Mouse (Mus musculus) liver, embryonic 14.5 days (tissue): ENCODE results near the gene Rngtt. TPM values are rescaled to one million over a fixed set of nuclear protein-coding genes. Genes with fewer than 3 reads are reported as not detected.

Experiments used
- ATAC-seq: fragments of 200-750 bp; cut with Nextera tagmentation; 2 replicates; pipeline ENCODE4 v1.8.0; 2017; ENCODE audit warnings: moderate number of reproducible peaks, mild to moderate bottlenecking, moderate library complexity; ENCODE audit not compliant: insufficient read depth
- DNase-seq, 3 experiments: peaks; one replicate each; pipeline ENCODE4 v3.0.0-alpha.2; 2012 to 2013; ENCODE audit warnings: low read depth in 3 of 3, low spot score in 3 of 3
- H3K27ac ChIP-seq: fragments of 300-500 bp; sonication (generic); 2 replicates; pipeline ENCODE4 v1.5.1; 2014; ENCODE audit warnings: moderate library complexity, mild to moderate bottlenecking, control low read depth, inconsistent platforms
- H3K27me3 ChIP-seq: fragments of 300-500 bp; sonication (generic); 2 replicates; pipeline ENCODE4 v1.6.1; 2014; ENCODE audit warnings: mild to moderate bottlenecking, low read length, moderate library complexity; ENCODE audit not compliant: control insufficient read depth, insufficient read depth
- H3K36me3 ChIP-seq: fragments of 300-500 bp; sonication (generic); replicated peaks from 2 replicates; pipeline ENCODE4 v1.6.1; 2014; ENCODE audit warnings: low read depth; ENCODE audit not compliant: control insufficient read depth, insufficient read depth
- H3K4me1 ChIP-seq, 2 experiments: fragments of 200-500 bp in 1 of 2; fragments of 300-500 bp in 1 of 2; sonication (generic) in 1 of 2; replicated peaks; 2 replicates each; pipeline ENCODE4 v1.6.1; 2012 to 2014; ENCODE audit warnings: antibody characterized with exemption in 1 of 2, inconsistent platforms in 1 of 2, low read length in 1 of 2; ENCODE audit not compliant: control insufficient read depth in 2 of 2, insufficient read depth in 2 of 2
- H3K4me2 ChIP-seq: fragments of 300-500 bp; sonication (generic); 2 replicates; pipeline ENCODE4 v1.6.1; 2014; ENCODE audit warnings: low read depth, mild to moderate bottlenecking, control low read depth, moderate library complexity
- H3K4me3 ChIP-seq, 2 experiments: fragments of 200-500 bp in 1 of 2; fragments of 300-500 bp in 1 of 2; sonication (generic) in 1 of 2; 2 replicates each; pipeline ENCODE4 v1.5.1; 2012 to 2014; ENCODE audit warnings: low read depth in 2 of 2, low read length in 2 of 2, mild to moderate bottlenecking in 2 of 2, control low read depth in 1 of 2, inconsistent platforms in 1 of 2, moderate library complexity in 1 of 2; ENCODE audit not compliant: insufficient read depth in 1 of 2
- H3K9ac ChIP-seq: fragments of 300-500 bp; sonication (generic); replicated peaks from 2 replicates; pipeline ENCODE4 v1.6.1; 2014; ENCODE audit warnings: mild to moderate bottlenecking, control low read depth, moderate library complexity
- H3K9me3 ChIP-seq: fragments of 300-500 bp; sonication (generic); 2 replicates; pipeline ENCODE4 v1.6.1; 2016; ENCODE audit warnings: low read length, mixed read lengths; ENCODE audit not compliant: control insufficient read depth
- CTCF ChIP-seq: IDR thresholded peaks from 2 replicates; pipeline ENCODE4 v1.5.1; 2016; ENCODE audit warnings: antibody characterized with exemption, low read depth, control low read depth
- EP300 ChIP-seq: IDR thresholded peaks from 2 replicates; pipeline ENCODE4 v1.6.1; 2016; ENCODE audit warnings: antibody characterized with exemption, low read depth
- WGBS: fragments of 180-500 bp; shearing (Covaris S2); extraction: QIAGEN DNeasy Blood & Tissue Kit; methylation state at CpG from one replicate; pipeline ENCODE4 v1.1.7; 2014; ENCODE audit not compliant: insufficient replicate concordance; 5-methylcytosine and 5-hydroxymethylcytosine counted together
- polyA plus RNA-seq, 2 experiments: library from polyadenylated mRNA; depleted of rRNA in 1 of 2; stranded (reverse) in 1 of 2; unstranded in 1 of 2; fragments of >200 nt; fragmentation: Nextera tagmentation in 1 of 2; extraction: Ambion mirVana in 1 of 2; gene quantifications; 2 replicates each; pipeline versions ENCODE4 v1.2.1 to v1.2.3; 2012 to 2014

Rngtt gene
- polyA plus RNA-seq, 2 experiments = 4.3 to 12.6 TPM

DNA sequence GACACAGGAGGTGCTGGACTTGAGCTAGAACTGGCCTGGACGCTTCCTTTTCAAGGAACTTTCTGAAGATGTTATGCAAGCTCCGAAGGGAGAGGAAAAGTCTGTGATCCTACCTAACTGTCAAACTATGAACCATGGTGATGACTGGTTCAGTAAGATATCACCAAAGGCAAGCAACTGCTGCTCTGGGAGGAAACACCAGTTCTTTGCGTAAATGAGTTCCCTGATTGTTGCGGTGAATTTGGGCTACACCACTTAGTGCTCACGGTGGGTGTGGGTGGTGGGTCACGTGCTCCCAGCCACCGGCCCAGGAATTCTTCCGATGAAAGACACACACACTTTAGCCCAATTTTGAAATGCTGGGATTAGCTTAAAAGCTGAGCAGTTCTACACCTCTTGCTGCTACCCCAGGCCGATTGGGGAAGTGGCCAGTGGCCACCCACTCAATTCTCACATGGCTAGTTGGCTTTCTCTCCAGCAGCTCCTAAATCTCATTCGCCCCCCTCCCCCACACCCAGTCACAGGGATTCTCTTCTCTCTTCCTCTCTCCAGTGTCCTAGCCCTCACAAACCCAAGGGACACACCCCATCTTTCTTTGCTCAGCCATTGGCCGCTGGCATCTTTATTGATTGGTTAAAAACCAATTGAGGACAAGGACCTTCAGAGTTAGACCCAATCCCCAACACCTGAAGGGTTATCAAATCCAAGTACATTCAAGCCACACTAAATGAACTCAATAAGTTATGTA, 45.0 kb upstream of the Rngtt start:
- Histone ChIP-seq H3K9me3 (no peaks in the 10 kb centered on the region; the same call in 1 of the 2 replicates), H3K27ac (no peak overlapping the region), H3K4me3 (no peak overlapping the region), H3K27me3 (no peaks in the 10 kb centered on the region), H3K36me3 (no peaks in the 10 kb centered on the region), H3K4me1 (peaks cover 0 to 4% of the 10 kb centered on the region in 2 experiments; a peak in 1 of 4 replicates), H3K9ac (no peak overlapping the region), H3K4me2 (no peak overlapping the region)
- no peak for TF ChIP-seq CTCF
- no peak for TF ChIP-seq EP300
- no peak for DNase-seq
- 58% methylated on average over 11 of the region's 11 CpGs for WGBS
- ATAC-seq = no peak

DNA sequence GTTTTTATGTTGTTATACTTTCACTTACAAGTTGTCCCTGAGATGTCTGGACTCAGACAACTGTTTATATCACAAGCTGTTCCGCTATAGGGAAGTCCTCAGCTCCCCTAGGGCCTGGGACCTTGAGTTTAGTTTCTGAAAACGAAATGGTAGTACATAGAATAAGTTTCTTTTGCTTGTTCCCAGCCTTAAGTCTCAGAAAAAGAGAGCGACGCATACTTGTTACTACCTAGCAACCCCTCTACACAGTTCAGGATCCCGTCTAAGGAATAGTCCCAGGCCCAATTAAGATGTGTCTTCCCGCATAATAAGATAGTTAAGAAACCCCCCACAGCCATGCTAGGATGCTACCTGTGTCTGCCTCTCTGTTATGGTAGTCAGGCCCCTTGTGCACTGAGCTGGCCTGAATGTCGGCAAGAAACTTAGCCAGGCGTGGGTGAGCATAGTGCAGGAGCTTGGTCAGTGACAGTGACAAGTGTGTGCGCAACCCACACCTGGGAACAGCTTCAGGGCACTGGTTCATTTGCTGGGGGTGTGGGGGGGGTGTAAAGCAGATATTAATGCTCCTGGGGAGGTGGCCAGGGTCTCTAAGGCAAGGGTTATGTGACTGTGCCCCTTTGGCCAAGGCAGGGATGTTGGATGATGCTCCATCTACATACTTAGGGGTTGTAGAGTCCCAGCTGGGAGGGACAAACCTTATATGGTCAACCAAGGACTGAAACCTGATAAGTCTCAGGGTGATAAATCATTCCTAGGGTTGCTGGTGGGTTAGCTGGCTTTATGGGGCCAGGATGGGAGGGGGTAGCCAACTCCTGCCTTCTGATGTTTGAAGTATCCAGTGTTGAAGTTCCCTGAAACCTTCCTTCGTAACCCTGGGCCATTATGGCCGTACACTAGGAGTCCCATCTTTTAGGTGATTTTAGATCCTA, 39.5 kb upstream of the Rngtt start:
- DNase-seq (no peak), ATAC-seq (no peak)
- no peaks in the 10 kb centered on the region for H3K4me1 ChIP-seq
- TF ChIP-seq EP300 (no peak), CTCF (no peak)
- H3K9me3 ChIP-seq = no peaks in the 10 kb centered on the region; the same call in 1 of the 2 replicates
- H3K36me3 ChIP-seq = no peaks in the 10 kb centered on the region
- H3K4me2 ChIP-seq = no peak overlapping the region
- no peak overlapping the region for H3K27ac ChIP-seq
- H3K4me3 ChIP-seq = no peak overlapping the region
- 71% methylated on average over 11 of the region's 11 CpGs for WGBS
- no peaks in the 10 kb centered on the region for H3K27me3 ChIP-seq
- no peak overlapping the region for H3K9ac ChIP-seq

- Histone ChIP-seq H3K4me2 (no peak overlapping the region), H3K4me1 (no peaks in the 10 kb centered on the region), H3K4me3 (no peak overlapping the region), H3K36me3 (no peaks in the 10 kb centered on the region), H3K27me3 (no peaks in the 10 kb centered on the region), H3K9ac (no peak overlapping the region), H3K27ac (no peak overlapping the region), H3K9me3 (no peaks in the 10 kb centered on the region)
- DNase-seq (no peak), ATAC-seq (no peak)
- TF ChIP-seq CTCF = no peak
- no peak for TF ChIP-seq EP300
- 52% methylated on average over 3 of the region's 3 CpGs for WGBS
These were observed 36.7 kb upstream of the Rngtt start for GRCm38 (mm10) chr4:33273437-33273836.

DNA sequence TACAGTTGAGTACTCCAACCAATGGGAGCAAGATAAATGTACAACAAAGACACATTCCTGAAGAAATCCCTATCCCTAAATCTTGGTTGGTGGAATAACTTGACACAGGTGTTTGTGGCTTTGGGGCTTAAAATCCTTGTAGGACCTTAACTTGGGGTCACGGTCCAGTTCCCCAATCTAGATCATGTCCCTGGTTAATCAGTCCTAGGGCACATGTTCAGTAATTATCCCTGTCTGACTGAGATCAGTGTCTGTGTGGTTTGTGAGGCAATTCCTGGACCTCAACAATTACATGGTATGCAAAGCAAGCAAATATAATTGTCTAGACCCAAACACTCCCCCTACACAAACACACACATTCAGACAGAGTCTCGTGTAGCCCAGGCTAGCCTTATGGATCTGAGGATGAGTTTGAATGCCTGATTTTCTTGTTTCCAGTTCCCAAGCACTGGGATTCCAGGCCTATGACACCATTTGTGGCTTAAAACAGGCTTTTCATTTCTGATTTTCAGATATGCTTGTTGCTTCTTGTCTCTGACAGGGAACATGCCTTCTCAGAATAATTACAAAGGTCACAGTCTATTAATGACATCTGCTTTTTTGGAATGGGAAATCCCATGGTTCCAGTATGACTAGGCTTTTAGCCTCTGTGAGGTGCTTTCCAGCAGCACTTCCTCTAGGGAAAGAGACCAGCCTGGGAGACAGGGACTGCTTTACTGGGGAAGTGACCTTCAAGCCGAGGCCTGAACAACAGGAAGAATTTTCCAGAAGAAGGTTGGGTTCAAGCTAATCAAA, 28.0 kb upstream of the Rngtt start:
- H3K9me3 ChIP-seq = no peaks in the 10 kb centered on the region
- ATAC-seq (no peak), DNase-seq (no peak)
- H3K9ac ChIP-seq = no peak overlapping the region
- peaks cover 0 to 6% of the 10 kb centered on the region in 2 experiments; a peak in 2 of 4 replicates for H3K4me1 ChIP-seq
- H3K27ac ChIP-seq = no peak overlapping the region
- no peak overlapping the region for H3K4me2 ChIP-seq
- no peaks in the 10 kb centered on the region for H3K27me3 ChIP-seq
- 57% methylated on average over 3 of the region's 3 CpGs for WGBS
- TF ChIP-seq EP300 (no peak), CTCF (no peak)
- H3K4me3 ChIP-seq = no peak overlapping the region
- H3K36me3 ChIP-seq = no peaks in the 10 kb centered on the region
